Mouse (Mus musculus) lung, postnatal 36 days (tissue): ENCODE data around the gene Txnrd1.
A peak's percentile ranks its signal among the peaks of the same experiment; 100 is the strongest.

Experiments
- DNase-seq: peaks from one replicate; pipeline ENCODE4 v3.0.0; 2022; ENCODE audit warnings: mixed read lengths

Gene Txnrd1

GRCm38 (mm10) chr10:82833926-82834325 is at the start of gene Txnrd1:
Txnrd1 (plus strand) TSS chr10:82833951.
- no peak for DNase-seq

- no peak for DNase-seq
These were observed 44.6 kb upstream of the Txnrd1 start for GRCm38 (mm10) chr10:82789181-82789580.

- no peak for DNase-seq
These were observed 43.2 kb upstream of the Txnrd1 start for GRCm38 (mm10) chr10:82790504-82790903.

GRCm38 (mm10) chr10:82791713-82792112 is 42.0 kb upstream of the Txnrd1 start:
- DNase-seq = no peak

- no peak for DNase-seq
These were observed 41.4 kb upstream of the Txnrd1 start for GRCm38 (mm10) chr10:82792311-82792710.

- DNase-seq = peak; percentile 79
These were observed 38.5 kb upstream of the Txnrd1 start for GRCm38 (mm10) chr10:82795071-82795731.

GRCm38 (mm10) chr10:82795767-82796166 is 38.0 kb upstream of the Txnrd1 start:
- no peak for DNase-seq

- no peak for DNase-seq
These were observed 37.2 kb upstream of the Txnrd1 start for GRCm38 (mm10) chr10:82796471-82797118.

- no peak for DNase-seq
These were observed 36.6 kb upstream of the Txnrd1 start for GRCm38 (mm10) chr10:82797119-82797491.

GRCm38 (mm10) chr10:82798312-82798933 is 35.3 kb upstream of the Txnrd1 start:
- DNase-seq = no peak

GRCm38 (mm10) chr10:82800094-82800493 is 33.7 kb upstream of the Txnrd1 start:
- DNase-seq = no peak

- DNase-seq = no peak
These were observed 29.4 kb upstream of the Txnrd1 start for GRCm38 (mm10) chr10:82804396-82804795.

- DNase-seq = no peak
These were observed 28.6 kb upstream of the Txnrd1 start for GRCm38 (mm10) chr10:82805111-82805510.

GRCm38 (mm10) chr10:82806414-82806813 is 27.3 kb upstream of the Txnrd1 start:
- DNase-seq = no peak

- no peak for DNase-seq
These were observed 26.5 kb upstream of the Txnrd1 start for GRCm38 (mm10) chr10:82807238-82807637.

GRCm38 (mm10) chr10:82808155-82808554 is 25.6 kb upstream of the Txnrd1 start:
- no peak for DNase-seq

GRCm38 (mm10) chr10:82808891-82809290 is 24.9 kb upstream of the Txnrd1 start:
- DNase-seq = no peak

- DNase-seq = no peak
These were observed 24.4 kb upstream of the Txnrd1 start for GRCm38 (mm10) chr10:82809352-82809751.

GRCm38 (mm10) chr10:82811855-82812431 is 21.8 kb upstream of the Txnrd1 start:
- DNase-seq = peak; percentile 68

- DNase-seq = peak; percentile 32
These were observed 19.4 kb upstream of the Txnrd1 start for GRCm38 (mm10) chr10:82814096-82814970.

GRCm38 (mm10) chr10:82816441-82816840 is 17.3 kb upstream of the Txnrd1 start:
- no peak for DNase-seq

- no peak for DNase-seq
These were observed 16.2 kb upstream of the Txnrd1 start for GRCm38 (mm10) chr10:82817514-82817913.

- no peak for DNase-seq
These were observed 15.8 kb upstream of the Txnrd1 start for GRCm38 (mm10) chr10:82817936-82818335.
